Mouse (Mus musculus) midbrain, embryonic 16.5 days (tissue): ENCODE data around the gene Phactr3. TPM values are rescaled to one million over a fixed set of nuclear protein-coding genes. Genes with fewer than 3 reads are reported as not detected.

Experiments used
- ATAC-seq: fragments of 200-750 bp; cut with Nextera tagmentation; 2 replicates; pipeline ENCODE4 v1.8.0; 2017; ENCODE audit warnings: moderate TSS enrichment
- H3K27ac ChIP-seq: fragments of 300-500 bp; sonication (generic); 2 replicates; pipeline ENCODE4 v1.5.1; 2014; ENCODE audit warnings: mild to moderate bottlenecking, low read length, mixed read lengths
- H3K27me3 ChIP-seq: fragments of 300-500 bp; sonication (generic); 2 replicates; pipeline ENCODE4 v1.6.1; 2014; ENCODE audit warnings: low read depth, low read length, mixed read lengths; ENCODE audit not compliant: control insufficient read depth, insufficient read depth
- H3K36me3 ChIP-seq: fragments of 300-500 bp; sonication (generic); 2 replicates; pipeline ENCODE4 v1.6.1; 2014; ENCODE audit warnings: mild to moderate bottlenecking, low read length, moderate library complexity, mixed read lengths; ENCODE audit not compliant: control insufficient read depth, insufficient read depth
- H3K4me1 ChIP-seq: fragments of 300-500 bp; sonication (generic); 2 replicates; pipeline ENCODE4 v1.6.1; 2014; ENCODE audit warnings: mild to moderate bottlenecking, low read length, mixed read lengths; ENCODE audit not compliant: control insufficient read depth, insufficient read depth
- H3K4me2 ChIP-seq: fragments of 300-500 bp; sonication (generic); 2 replicates; pipeline ENCODE4 v1.6.1; 2014; ENCODE audit warnings: mild to moderate bottlenecking, low read length, mixed read lengths
- H3K4me3 ChIP-seq: fragments of 300-500 bp; sonication (generic); 2 replicates; pipeline ENCODE4 v1.5.1; 2014; ENCODE audit warnings: low read depth, mild to moderate bottlenecking, low read length, moderate library complexity, mixed read lengths
- H3K9ac ChIP-seq: fragments of 300-500 bp; sonication (generic); 2 replicates; pipeline ENCODE4 v1.6.1; 2014; ENCODE audit warnings: low read depth, low read length, mixed read lengths
- H3K9me3 ChIP-seq: fragments of 300-500 bp; sonication (generic); replicated peaks from 2 replicates; pipeline ENCODE4 v1.6.1; 2014; ENCODE audit warnings: mild to moderate bottlenecking, low read length, mixed read lengths; ENCODE audit not compliant: control insufficient read depth, poor library complexity, severe bottlenecking
- WGBS: fragments of 180-500 bp; shearing (Covaris S2); extraction: QIAGEN DNeasy Blood & Tissue Kit; methylation state at CpG from one replicate; pipeline ENCODE4 v1.1.7; 2014; 5-methylcytosine and 5-hydroxymethylcytosine counted together
- polyA plus RNA-seq: library from polyadenylated mRNA; unstranded; fragments of >200 nt; fragmentation: Nextera tagmentation; extraction: Ambion mirVana; gene quantifications from 2 replicates; pipeline ENCODE4 v1.2.1, GENCODE M21; 2015

Phactr3 gene
- polyA plus RNA-seq, 1 experiment from 2014 or later, result 86.1 TPM

DNA sequence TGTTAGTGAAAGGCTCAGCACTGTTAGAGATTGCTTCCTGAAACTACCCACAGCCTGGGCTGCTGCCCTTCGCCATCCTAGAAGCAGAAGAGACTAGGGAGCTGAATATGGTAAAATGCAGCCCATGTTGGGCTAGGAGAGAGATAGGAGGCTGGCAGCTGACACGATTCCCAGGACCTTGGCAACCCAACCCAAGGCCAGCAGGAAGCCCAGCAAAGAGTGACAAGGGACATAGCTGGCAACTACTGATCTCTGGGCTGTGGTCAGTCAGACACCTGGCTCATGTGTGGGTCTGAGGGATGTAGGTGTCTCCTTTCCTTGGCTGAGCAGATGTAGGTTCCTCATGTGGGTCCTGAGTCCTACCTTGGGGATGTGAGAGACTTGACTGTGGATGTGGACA lies 152.0 kb downstream of the Phactr3 start:
- Histone ChIP-seq H3K27ac (no peak overlapping the region), H3K4me2 (no peak overlapping the region), H3K27me3 (no peaks in the 10 kb centered on the region), H3K9me3 (no peaks in the 10 kb centered on the region), H3K4me3 (no peak overlapping the region), H3K36me3 (peaks cover 2% of the 10 kb centered on the region; the same call in 1 of the 2 replicates), H3K4me1 (peaks cover 5% of the 10 kb centered on the region; the same call in 1 of the 2 replicates), H3K9ac (no peak overlapping the region)
- WGBS, result 85% methylated on average over 2 of the region's 2 CpGs
- no peak for ATAC-seq

DNA sequence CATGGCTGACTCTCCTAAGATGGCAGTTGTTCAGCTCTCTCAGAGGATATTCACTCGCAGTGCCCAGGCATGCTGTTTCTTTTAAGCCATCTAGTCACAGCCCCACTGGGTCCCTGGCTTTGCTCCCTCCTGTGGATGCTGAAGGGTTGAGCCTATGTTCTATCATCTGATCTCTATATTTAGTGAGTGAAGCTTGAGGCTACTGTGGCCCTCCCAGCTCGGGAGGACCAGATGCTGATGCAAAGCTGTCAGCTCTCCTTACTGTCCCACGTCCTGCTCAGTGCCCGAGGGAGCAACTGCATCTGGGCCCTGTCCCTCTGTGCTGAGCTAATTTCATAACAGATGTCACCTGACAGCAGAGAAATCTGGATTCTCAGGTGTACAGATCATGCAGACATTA lies 153.6 kb downstream of the Phactr3 start:
- Histone ChIP-seq H3K4me2 (no peak overlapping the region), H3K27me3 (no peaks in the 10 kb centered on the region), H3K4me3 (no peak overlapping the region), H3K9me3 (no peaks in the 10 kb centered on the region), H3K27ac (no peak overlapping the region), H3K9ac (no peak overlapping the region), H3K36me3 (peaks cover 2% of the 10 kb centered on the region; the same call in 1 of the 2 replicates), H3K4me1 (no peaks in the 10 kb centered on the region)
- 0 out of 2 replicates have a peak, but pooled peaks have one; percentile 39 for ATAC-seq
- WGBS, result 61% methylated on average over 4 of the region's 4 CpGs

DNA sequence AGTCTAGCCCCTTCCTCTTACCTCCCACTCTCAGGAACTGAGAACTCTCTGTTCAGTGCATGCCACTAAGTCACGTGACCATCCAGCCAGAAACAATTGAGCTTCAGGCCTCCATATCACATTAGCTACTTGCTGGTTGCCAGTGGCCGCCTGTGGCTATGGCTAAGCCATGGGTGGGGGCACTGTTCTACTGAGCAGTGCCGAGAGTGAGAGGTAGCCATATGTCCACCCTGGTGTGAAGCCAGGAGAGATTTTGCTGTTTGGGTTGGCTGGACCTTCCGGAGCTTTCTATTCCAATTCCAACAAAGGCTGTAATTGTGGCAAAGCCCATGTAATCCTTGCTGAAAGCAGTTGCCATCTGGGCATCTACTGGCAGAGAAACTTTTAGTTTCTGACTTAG lies 155.4 kb downstream of the Phactr3 start:
- Histone ChIP-seq H3K4me3 (no peak overlapping the region), H3K9ac (no peak overlapping the region), H3K9me3 (no peaks in the 10 kb centered on the region), H3K27ac (no peak overlapping the region), H3K27me3 (no peaks in the 10 kb centered on the region), H3K36me3 (peaks cover 7% of the 10 kb centered on the region), H3K4me2 (no peak overlapping the region), H3K4me1 (no peaks in the 10 kb centered on the region)
- 80% methylated on average over 4 of the region's 4 CpGs for WGBS
- no peak for ATAC-seq

DNA sequence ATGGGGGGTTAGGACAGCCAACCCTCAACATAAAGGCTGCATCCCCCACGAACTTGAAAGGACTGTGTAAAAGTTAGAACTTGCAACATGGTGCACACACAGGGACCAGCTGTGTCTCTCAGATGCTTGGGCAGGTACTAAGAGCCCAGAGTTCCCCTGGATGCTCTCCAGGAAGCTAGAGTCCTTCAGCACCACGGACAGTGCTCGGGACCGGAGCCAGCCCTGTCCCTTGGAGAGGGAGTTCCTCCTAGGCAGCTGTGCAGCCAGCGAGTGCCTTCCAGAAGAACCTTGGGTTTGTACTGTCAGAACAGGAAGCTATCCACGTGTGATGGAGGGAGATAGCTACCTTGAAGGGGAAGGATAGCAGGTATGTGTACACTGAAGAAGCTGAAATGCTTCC lies 158.4 kb downstream of the Phactr3 start:
- Histone ChIP-seq H3K27me3 (no peaks in the 10 kb centered on the region), H3K4me2 (no peak overlapping the region), H3K4me3 (no peak overlapping the region), H3K9ac (no peak overlapping the region), H3K27ac (no peak overlapping the region), H3K4me1 (no peaks in the 10 kb centered on the region), H3K36me3 (peaks cover 7% of the 10 kb centered on the region), H3K9me3 (no peaks in the 10 kb centered on the region)
- 16% methylated on average over 6 of the region's 6 CpGs for WGBS
- no peak for ATAC-seq

DNA sequence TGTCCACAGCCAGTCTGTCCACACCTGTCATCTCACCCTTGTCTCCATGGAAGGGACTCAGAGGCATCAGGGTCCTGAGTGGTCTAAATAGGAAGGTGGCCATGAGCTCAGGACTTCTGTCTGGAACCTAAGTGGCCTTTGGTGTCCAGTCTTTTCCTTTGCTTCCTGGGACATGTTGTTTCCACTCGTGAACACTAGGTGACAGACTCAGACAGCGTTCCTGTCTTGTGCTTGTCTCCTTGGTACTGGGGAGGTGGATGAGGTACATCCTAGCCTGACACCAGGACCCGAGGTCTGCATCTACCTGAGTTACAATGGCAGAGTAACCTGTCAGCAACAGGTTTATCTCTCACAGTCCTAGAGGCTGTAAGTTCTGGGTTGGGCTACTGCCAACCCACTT lies 162.4 kb downstream of the Phactr3 start:
- H3K4me3 ChIP-seq, result no peak overlapping the region
- H3K9me3 ChIP-seq, result no peaks in the 10 kb centered on the region
- no peaks in the 10 kb centered on the region for H3K27me3 ChIP-seq
- ATAC-seq, result no peak
- no peak overlapping the region for H3K27ac ChIP-seq
- H3K4me1 ChIP-seq, result no peaks in the 10 kb centered on the region
- no peak overlapping the region for H3K9ac ChIP-seq
- peaks cover 14% of the 10 kb centered on the region for H3K36me3 ChIP-seq
- no peak overlapping the region for H3K4me2 ChIP-seq
- WGBS, result 60% methylated on average over 3 of the region's 3 CpGs

DNA sequence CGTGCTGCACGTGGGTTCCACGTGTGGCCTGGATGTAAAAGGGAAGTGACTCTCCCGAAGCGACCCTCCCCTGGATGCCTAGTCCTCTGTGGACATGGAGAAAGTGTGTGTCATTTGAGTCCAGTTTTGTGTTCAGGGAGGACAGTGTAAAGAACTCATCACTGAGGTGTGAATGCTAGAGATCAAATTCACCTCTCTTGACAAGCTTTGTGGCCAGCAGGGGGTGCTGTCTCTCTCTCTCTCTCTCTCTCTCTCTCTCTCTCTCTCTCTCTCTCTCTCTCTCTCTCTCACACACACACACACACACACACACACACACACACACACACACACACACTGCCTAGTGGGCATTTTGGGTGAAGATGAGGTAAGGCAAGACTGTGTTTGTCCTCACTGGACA lies 168.5 kb downstream of the Phactr3 start:
- Histone ChIP-seq H3K27me3 (no peaks in the 10 kb centered on the region), H3K4me2 (no peak overlapping the region), H3K9ac (no peak overlapping the region), H3K4me3 (no peak overlapping the region), H3K36me3 (peaks cover 7% of the 10 kb centered on the region; the same call in 1 of the 2 replicates), H3K9me3 (no peaks in the 10 kb centered on the region), H3K4me1 (no peaks in the 10 kb centered on the region), H3K27ac (no peak overlapping the region)
- ATAC-seq, result no peak
- WGBS, result 81% methylated on average over 5 of the region's 5 CpGs

DNA sequence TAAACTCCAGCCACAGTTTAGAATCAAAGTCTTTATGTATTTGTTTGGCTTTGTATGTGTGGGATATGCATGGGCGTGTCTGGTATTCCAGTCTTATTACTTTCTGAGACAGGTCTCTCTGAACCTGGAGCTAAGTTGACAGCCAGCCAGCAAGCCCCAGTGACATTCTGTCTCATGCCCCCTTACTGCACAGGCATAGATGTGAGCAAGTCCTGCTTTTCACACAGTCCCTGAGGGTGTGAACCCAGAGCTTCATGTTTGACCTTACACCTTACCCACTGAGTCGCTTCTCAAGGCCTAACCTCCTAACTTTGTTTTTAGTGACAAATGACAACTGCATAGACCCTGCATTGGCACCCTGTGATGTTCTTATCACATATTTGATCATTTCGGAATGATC lies 169.9 kb downstream of the Phactr3 start:
- H3K9ac ChIP-seq, result no peak overlapping the region
- H3K4me3 ChIP-seq, result no peak overlapping the region
- WGBS, result 93% methylated on average over 3 of the region's 3 CpGs
- H3K36me3 ChIP-seq, result peaks cover 5% of the 10 kb centered on the region; the same call in 1 of the 2 replicates
- no peaks in the 10 kb centered on the region for H3K27me3 ChIP-seq
- no peak for ATAC-seq
- no peak overlapping the region for H3K27ac ChIP-seq
- H3K4me2 ChIP-seq, result no peak overlapping the region
- no peaks in the 10 kb centered on the region for H3K9me3 ChIP-seq
- no peaks in the 10 kb centered on the region for H3K4me1 ChIP-seq

DNA sequence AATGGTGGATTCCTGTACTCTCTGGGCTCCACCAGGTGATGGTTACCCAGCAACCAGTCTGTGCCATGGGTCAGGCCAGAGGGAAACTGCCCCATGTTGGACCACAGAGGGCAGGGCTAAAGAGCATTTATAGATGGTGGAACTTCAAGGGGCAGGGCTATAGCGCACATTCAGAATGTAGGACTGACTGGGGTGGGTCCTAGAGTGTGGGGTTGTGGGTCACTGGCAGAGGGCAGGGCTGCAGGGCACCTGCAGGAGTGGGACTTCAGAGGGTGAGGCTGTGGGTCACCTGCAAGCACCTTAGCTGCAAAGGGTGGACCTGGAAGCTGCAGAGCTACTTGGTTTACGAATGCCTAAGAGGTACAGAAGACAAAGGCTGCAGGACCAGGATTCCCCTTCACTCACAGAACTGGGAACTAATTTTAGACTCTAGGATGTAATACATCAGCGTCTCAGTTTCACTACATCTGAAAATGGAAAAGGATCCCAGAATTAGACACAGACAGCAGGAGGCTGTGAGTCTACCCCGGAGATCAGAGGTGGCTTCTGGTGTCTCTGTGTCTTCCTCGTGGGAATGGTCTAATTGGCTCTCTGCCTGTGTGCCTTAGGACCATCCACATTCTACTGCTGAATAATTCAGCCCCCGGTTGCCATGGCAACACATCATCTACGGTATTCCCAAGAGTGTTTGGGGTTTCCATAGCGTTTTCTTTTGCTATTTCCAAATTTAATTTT lies 184.8 kb downstream of the Phactr3 start:
- Histone ChIP-seq H3K4me3 (no peak overlapping the region), H3K9me3 (no peaks in the 10 kb centered on the region), H3K4me2 (peak overlapping the region; percentile 42), H3K4me1 (peaks cover 35% of the 10 kb centered on the region), H3K27me3 (no peaks in the 10 kb centered on the region), H3K27ac (peak overlapping the region; percentile 96), H3K9ac (peak overlapping the region; percentile 52), H3K36me3 (no peaks in the 10 kb centered on the region; the same call in 1 of the 2 replicates)
- WGBS, result 26% methylated on average over 8 of the region's 8 CpGs
- peak; percentile 93 for ATAC-seq

DNA sequence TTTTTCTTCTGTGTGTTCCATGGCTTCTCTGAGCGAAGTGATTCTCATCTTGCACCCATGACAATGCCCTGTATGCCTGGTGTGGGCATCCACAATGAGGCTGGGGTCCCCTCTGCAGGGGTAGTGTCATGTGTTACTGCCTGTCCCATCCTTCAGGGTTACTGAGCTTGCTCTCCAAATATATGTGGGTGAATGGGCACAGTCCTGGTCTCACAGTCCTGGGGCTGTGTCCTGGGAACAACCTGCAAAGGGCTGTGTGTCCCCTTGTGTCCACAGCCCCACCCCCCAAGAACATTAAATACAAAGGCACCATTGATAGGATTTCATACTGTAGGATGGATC lies 185.4 kb downstream of the Phactr3 start:
- peak; percentile 59 for ATAC-seq
- 7% methylated on average over 1 of the region's 1 CpGs for WGBS

More for the DNA sequence above, 185.4 kb downstream of the Phactr3 start:
- H3K4me2 ChIP-seq, result peak overlapping the region; percentile 42
- no peaks in the 10 kb centered on the region; the same call in 1 of the 2 replicates for H3K36me3 ChIP-seq
- no peaks in the 10 kb centered on the region for H3K27me3 ChIP-seq
- H3K9me3 ChIP-seq, result no peaks in the 10 kb centered on the region
- H3K4me3 ChIP-seq, result no peak overlapping the region
- peak overlapping the region; percentile 96 for H3K27ac ChIP-seq
- H3K4me1 ChIP-seq, result peaks cover 35% of the 10 kb centered on the region
- no peak overlapping the region for H3K9ac ChIP-seq
